Mouse (Mus musculus): ENCODE measurements at regions not wholly inside any gene's neighbourhood (a gene's known extent, or its start where the extent isn't known, plus 50 kb on each side); places are given as distances from the start of the nearest gene placed in this dataset.

GRCm38 (mm10) chr5:64678706-64679105, 124.5 kb upstream of the Klf3 start:
- no peak for TF ChIP-seq CTCF (IDR thresholded peaks at IDR 0.05; ENCODE audit: borderline replicate concordance, insufficient read depth, low read depth, low read length)
- no peak for TF ChIP-seq POLR2A (IDR thresholded peaks at IDR 0.05; ENCODE audit: borderline replicate concordance, insufficient read depth, low read length)
